Mouse (Mus musculus): ENCODE measurements at regions not wholly inside any gene's neighbourhood (a gene's known extent, or its start where the extent isn't known, plus 50 kb on each side); places are given as distances from the start of the nearest gene placed in this dataset.

GRCm38 (mm10) chr11:112068821-112069220, 713.2 kb upstream of the Sox9 start:
- in situ Hi-C loops (cut with MboI; ENCODE audit: low sequenced_read_pairs): no loop called here

GRCm38 (mm10) chr11:112071571-112071970, 710.5 kb upstream of the Sox9 start:
- in situ Hi-C loops (cut with MboI; ENCODE audit: low sequenced_read_pairs): no loop called here

DNA sequence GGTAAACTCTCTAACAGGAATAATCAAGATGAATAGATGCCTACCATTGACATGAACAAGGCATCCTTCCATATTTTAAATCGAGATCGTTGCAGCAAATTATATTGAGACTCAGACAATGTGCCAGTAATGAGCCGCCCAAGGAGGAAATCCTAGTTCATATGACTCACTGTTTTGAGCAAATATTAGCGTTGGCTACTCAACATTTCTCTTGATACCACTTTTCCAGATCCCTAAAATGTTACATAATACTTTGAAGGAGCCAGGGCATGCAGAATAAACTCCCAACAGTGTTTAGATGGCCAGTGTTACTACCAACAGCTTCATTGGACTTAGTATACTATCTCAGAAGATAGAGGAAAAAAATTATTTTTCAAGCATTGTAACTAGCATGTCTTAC, 700.6 kb upstream of the Sox9 start:
- in situ Hi-C loops (cut with MboI; ENCODE audit: low sequenced_read_pairs): no loop called here

DNA sequence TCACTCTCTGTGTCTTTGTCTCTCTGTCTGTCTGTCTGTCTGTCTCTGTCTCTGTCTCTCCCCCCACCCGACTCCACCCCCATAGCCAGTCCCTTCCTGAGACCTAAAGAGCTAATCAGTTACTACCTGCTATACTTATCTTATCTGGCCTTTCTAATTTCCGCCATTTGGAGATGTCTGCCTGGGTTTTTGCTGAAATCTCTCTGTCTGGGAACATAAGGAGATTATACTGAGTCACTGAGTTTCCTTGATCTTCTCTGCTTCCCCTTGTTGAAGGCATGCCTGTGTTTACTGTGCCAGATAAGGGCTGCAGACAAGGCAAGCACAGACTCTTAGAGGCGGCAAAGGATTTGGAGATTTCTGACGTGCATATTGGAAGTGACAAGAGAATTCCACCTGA, 699.0 kb upstream of the Sox9 start:
- in situ Hi-C loops (cut with MboI; ENCODE audit: low sequenced_read_pairs): no loop called here

DNA sequence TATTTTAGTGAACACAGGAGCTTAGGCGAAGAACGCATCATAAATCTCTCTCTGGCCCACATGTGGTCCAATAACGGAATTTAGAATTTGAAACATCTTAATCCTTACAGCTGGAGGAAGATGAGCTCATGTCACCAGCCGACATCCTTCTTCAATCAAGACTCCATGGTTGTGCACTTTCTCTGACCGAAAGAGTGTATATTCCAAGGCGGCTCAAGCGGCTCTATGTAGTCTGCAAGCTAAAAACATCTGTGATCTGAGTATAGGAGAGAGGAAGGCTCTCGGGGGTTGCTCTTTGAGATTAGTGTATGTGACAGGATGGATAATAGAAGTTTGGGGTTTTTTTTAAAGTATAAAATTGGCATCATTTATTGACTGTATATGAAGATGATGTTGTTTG, 689.9 kb upstream of the Sox9 start:
- in situ Hi-C loops (cut with MboI; ENCODE audit: low sequenced_read_pairs): no loop called here

DNA sequence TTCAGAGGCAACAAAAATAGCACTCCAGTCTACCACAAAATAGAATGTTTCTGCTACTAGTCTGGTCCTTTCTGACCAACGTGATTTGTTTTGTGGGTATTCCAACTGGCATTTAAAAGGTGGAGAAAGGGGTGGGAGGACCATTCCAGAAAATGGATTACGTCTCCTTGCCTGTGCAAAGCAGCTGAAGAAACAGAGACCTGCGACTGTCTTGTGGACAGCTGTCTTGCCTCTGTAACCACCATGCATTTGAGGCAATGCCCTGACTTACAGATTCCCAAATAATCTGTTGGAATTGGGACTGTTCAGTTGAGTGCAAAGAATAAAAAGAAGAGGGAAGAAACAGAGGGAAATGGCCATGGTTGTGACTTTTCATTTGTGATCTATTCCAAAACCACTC, 687.0 kb upstream of the Sox9 start:
- in situ Hi-C loops (cut with MboI; ENCODE audit: low sequenced_read_pairs): no loop called here

DNA sequence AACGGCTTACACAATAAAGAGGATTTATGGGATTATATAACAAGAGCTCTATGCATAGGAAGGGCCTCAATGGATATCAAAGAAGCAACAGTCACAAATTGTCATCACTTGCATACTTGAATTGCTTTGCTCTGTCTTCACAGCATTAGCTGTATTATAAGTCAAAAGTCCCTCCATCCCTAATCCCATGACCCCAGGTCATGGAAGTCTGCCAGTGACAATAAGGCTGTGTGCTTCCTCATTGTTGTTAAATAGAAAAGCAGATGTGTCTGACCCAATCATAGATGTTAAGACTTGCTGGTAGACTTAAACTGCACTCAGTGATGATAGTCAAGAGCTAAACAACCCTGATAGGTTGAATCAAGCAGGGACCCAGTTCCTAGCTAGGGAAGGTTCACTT, 683.9 kb upstream of the Sox9 start:
- in situ Hi-C loops (cut with MboI; ENCODE audit: low sequenced_read_pairs): no loop called here

DNA sequence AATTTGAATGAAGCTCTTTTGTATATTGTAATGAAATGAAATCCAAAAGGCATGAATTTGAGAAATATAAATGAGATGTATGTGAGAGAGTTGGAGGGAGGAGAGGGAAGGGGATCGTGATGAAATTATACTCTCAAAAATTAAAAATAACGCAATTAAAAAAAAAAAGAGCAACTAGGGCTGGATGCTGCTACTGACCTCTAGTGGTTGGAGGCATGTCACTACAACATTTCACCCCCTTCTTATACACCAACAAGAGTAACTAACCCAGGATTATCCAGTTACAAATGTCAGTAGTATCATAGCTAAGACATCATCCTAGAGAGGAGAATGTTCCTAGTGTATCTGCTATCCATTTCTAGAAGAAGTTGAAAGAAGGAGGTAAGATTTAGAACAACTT, 678.8 kb upstream of the Sox9 start:
- in situ Hi-C loops (cut with MboI; ENCODE audit: low sequenced_read_pairs): no loop called here

- in situ Hi-C loops (cut with MboI; ENCODE audit: low sequenced_read_pairs): no loop called here
These were observed 675.1 kb upstream of the Sox9 start for GRCm38 (mm10) chr11:112106891-112107290.

DNA sequence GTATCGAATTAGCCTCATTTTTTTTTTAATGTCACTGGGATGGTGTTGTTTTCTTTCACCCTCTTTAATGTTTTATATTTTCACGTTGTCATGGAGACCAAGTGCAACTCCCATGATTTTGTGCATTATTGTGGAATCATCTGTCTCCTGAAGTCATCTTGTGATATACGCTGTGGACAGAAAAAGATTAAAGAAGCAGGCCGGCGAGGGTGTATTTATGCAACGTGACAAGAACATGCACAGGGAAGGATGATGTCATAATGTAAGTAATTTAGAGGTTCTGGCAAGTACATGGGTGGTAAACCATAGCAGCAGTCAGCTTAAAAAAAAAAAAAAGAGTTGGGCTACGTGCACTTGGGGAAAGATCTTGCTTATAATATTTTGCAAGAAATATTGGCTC, 674.7 kb upstream of the Sox9 start:
- in situ Hi-C loops (cut with MboI; ENCODE audit: low sequenced_read_pairs): no loop called here

DNA sequence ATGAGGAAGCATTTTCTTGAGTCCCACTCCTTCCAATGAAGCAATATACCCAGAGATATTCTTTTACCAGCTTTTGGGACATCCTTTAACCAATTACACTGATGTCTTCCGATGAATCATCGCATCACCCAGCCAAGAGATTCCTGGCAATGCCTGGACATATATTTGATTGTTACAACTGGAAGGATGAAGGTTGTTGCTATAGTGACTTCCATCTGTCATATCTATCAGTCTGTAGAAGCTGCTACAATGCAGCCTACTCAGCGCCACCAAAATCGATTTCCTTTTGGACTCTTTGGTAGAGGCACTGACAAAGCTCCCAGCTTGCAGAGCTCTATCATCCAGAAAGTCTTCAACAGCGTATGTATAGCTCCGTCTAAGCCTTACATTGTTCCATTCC, 661.0 kb upstream of the Sox9 start:
- in situ Hi-C loops (cut with MboI; ENCODE audit: low sequenced_read_pairs): no loop called here

- in situ Hi-C loops (cut with MboI; ENCODE audit: low sequenced_read_pairs): no loop called here
These were observed 660.2 kb upstream of the Sox9 start for GRCm38 (mm10) chr11:112121831-112122230.

- in situ Hi-C loops (cut with MboI; ENCODE audit: low sequenced_read_pairs): no loop called here
These were observed 656.6 kb upstream of the Sox9 start for GRCm38 (mm10) chr11:112125249-112125933.

GRCm38 (mm10) chr11:112130090-112130489, 651.9 kb upstream of the Sox9 start:
- in situ Hi-C loops (cut with MboI; ENCODE audit: low sequenced_read_pairs): no loop called here

GRCm38 (mm10) chr11:112137401-112138020, 644.5 kb upstream of the Sox9 start:
- in situ Hi-C loops (cut with MboI; ENCODE audit: low sequenced_read_pairs): no loop called here

DNA sequence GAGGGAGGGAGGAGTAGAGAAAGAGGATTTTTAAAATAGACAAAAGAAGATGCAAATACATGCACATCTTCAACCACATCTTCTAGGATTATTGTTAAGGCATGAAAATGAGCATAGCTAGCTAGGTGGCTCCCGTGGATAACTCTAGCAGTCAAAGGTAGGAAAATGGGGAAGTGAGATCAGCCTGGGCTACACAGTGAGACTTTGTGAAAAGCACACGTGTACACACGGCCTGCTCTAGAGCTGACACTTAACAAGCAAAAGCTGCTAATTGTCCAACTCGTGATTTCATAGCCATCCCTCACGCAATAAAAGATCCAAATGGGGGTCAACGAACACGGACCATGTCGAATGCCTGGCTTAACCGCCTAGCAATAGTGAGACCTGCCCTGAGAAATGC, 642.0 kb upstream of the Sox9 start:
- in situ Hi-C loops (cut with MboI; ENCODE audit: low sequenced_read_pairs): no loop called here

DNA sequence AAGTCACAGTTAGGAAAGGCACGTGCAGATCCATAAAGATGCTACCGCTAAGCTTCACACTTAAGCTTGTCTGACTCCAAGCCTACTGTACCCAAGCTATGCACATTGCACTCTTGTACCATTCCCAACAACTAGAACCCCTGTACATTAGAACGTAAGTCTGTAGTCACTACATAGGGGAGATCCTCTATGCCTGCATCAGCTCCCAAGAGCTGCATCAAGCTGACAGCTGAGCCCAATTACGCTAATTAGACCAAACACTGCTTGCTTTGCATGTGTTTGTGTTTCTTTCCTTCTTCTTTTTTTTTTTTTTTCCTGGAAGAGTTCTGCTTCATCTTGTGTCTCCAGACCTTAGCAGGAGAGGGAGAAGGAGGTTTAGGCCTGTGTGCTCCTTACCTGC, 641.5 kb upstream of the Sox9 start:
- in situ Hi-C loops (cut with MboI; ENCODE audit: low sequenced_read_pairs): no loop called here

- in situ Hi-C loops (cut with MboI; ENCODE audit: low sequenced_read_pairs): no loop called here
These were observed 641.1 kb upstream of the Sox9 start for GRCm38 (mm10) chr11:112140912-112141311.

DNA sequence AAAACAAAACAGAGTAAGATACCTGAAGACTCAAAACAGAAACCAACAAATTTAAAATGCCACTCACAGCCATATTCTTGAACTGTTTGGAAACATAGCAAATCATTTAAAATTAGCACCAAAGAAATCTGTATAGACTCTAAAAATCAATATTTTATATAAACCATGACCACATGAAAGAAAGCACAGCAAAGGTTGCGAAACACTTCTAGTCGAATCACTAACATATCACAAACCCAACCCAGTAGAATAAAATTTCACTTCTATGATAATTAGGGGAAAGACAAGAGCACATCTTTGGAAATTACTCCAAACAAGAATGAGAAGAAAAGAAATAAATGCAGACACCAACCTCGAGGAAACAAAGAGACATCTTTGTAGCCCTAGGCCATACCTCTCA, 630.0 kb upstream of the Sox9 start:
- in situ Hi-C loops (cut with MboI; ENCODE audit: low sequenced_read_pairs): no loop called here

GRCm38 (mm10) chr11:112153198-112153597, 628.8 kb upstream of the Sox9 start:
- in situ Hi-C loops (cut with MboI; ENCODE audit: low sequenced_read_pairs): no loop called here

GRCm38 (mm10) chr11:112154712-112155319, 627.2 kb upstream of the Sox9 start:
- in situ Hi-C loops (cut with MboI; ENCODE audit: low sequenced_read_pairs): no loop called here

DNA sequence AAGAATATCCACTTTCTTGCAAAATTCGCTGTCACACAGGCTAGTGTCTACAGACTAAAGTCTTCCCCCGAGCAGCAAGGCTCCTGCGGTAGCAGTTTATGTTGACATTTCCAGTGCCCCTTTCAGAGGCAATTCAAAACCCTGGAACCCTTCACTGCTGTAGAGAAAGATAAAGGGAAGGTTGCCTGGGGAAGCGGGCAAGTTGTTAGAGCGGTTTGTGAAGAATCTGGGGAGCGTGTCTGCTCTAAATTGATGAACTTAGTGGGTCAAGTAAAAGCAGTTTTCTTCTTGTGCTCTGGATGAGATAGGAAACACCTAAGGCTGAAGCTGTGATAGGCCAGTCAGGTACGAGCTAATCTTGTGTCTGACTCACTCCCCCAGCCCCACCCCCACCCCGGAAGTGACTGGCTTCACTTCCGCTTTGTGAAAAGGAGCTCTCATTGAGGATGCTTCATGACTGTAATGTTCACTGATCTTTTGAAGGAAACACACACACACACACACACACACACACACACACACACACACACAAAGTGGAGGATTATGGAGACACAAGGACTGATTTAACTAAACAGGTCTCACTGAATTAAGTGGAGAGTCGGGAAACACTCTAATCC, 626.6 kb upstream of the Sox9 start:
- in situ Hi-C loops (cut with MboI; ENCODE audit: low sequenced_read_pairs): no loop called here

Measured in CH12F3 (cell line).